Mouse (Mus musculus) ES-E14 (cell line): ENCODE measurements around the gene Fars2. TPM values are rescaled to one million over a fixed set of nuclear protein-coding genes. Genes with fewer than 3 reads are reported as not detected.

Experiments
- DNase-seq: peaks from one replicate; pipeline ENCODE4 v3.0.0-alpha.2; 2013; ENCODE audit warnings: low read depth, low spot score
- H3K27ac ChIP-seq: 2 replicates; pipeline ENCODE4 v1.5.1; 2012; ENCODE audit warnings: low read depth, mild to moderate bottlenecking, low read length, moderate library complexity, mixed read lengths; ENCODE audit not compliant: poor library complexity, insufficient read depth, severe bottlenecking
- H3K36me3 ChIP-seq: 2 replicates; pipeline ENCODE4 v1.6.1; 2012; ENCODE audit warnings: mild to moderate bottlenecking, low read length, moderate library complexity, mixed read lengths; ENCODE audit not compliant: control insufficient read depth, poor library complexity, insufficient read depth, severe bottlenecking
- H3K4me1 ChIP-seq, 2 experiments: fragments of 150-350 bp in 1 of 2; sonication (generic) in 1 of 2; 2 replicates each; pipeline ENCODE4 v1.6.1; 2012; ENCODE audit warnings: low read length in 2 of 2, mild to moderate bottlenecking in 1 of 2, mixed read lengths in 1 of 2; ENCODE audit not compliant: control insufficient read depth in 2 of 2, insufficient read depth in 2 of 2, poor library complexity in 1 of 2
- H3K4me3 ChIP-seq, 2 experiments: fragments of 150-350 bp in 1 of 2; sonication (generic) in 1 of 2; 2 replicates each; pipeline ENCODE4 v1.5.1; 2012; ENCODE audit warnings: low read length in 2 of 2, low read depth in 1 of 2, mild to moderate bottlenecking in 1 of 2, mixed read lengths in 1 of 2; ENCODE audit not compliant: insufficient read depth in 1 of 2, poor library complexity in 1 of 2, severe bottlenecking in 1 of 2
- H3K9ac ChIP-seq: 2 replicates; pipeline ENCODE4 v1.6.1; 2012; ENCODE audit warnings: low read depth, mild to moderate bottlenecking, low read length, mixed read lengths; ENCODE audit not compliant: poor library complexity, insufficient read depth, severe bottlenecking
- H3K9me3 ChIP-seq: fragments of 150-350 bp; sonication (generic); 2 replicates; pipeline ENCODE4 v1.6.1; 2012; ENCODE audit warnings: low read depth, mild to moderate bottlenecking, low read length; ENCODE audit not compliant: control insufficient read depth, insufficient read depth
- CHD2 ChIP-seq: IDR thresholded peaks from 2 replicates; pipeline ENCODE4 v1.6.1; 2014; ENCODE audit warnings: mild to moderate bottlenecking, low read depth, low read length, inconsistent platforms
- HCFC1 ChIP-seq: IDR thresholded peaks from 2 replicates; pipeline ENCODE4 v1.6.1; 2012; ENCODE audit warnings: low read length, inconsistent platforms, borderline replicate concordance; ENCODE audit not compliant: insufficient read depth
- MAFK ChIP-seq: IDR thresholded peaks from 2 replicates; pipeline ENCODE4 v1.6.1; 2014; ENCODE audit warnings: mild to moderate bottlenecking, low read depth, low read length, inconsistent platforms; ENCODE audit not compliant: insufficient read depth
- ZC3H11A ChIP-seq: IDR thresholded peaks from 2 replicates; pipeline ENCODE4 v1.6.1; 2012; ENCODE audit warnings: low read depth, mild to moderate bottlenecking, inconsistent platforms, low read length, borderline replicate concordance
- ZNF384 ChIP-seq: IDR thresholded peaks from 2 replicates; pipeline ENCODE4 v1.6.1; 2012; ENCODE audit warnings: low read depth, low read length, inconsistent platforms
- in situ Hi-C, 2 experiments: fragments of 600-800 bp; cut with MboI; formaldehyde crosslinking; loops; one replicate each; pipeline ENCODE4 v1.15.1; 2025; ENCODE audit warnings: low sequenced_read_pairs in 2 of 2, inconsistent platforms in 1 of 2; ENCODE audit not compliant: unreplicated experiment in 2 of 2
- total RNA-seq: library from RNA; depleted of rRNA; stranded (reverse); fragments of 300-350 nt; gene quantifications from 2 replicates; pipeline ENCODE4 v1.2.3, GENCODE M21; 2012

Gene Fars2
- total RNA-seq, 1 experiment, result 22.0 TPM

- no peaks in the 10 kb centered on the region for H3K36me3 ChIP-seq
- DNase-seq, result no peak
- in situ Hi-C loops, result no loop called here
- H3K4me3 ChIP-seq, result no peak overlapping the region
- no peak overlapping the region for H3K27ac ChIP-seq
- no peak for TF ChIP-seq ZC3H11A
- no peak for TF ChIP-seq CHD2
- no peak for TF ChIP-seq ZNF384
- H3K9ac ChIP-seq, result no peak overlapping the region
- no peaks in the 10 kb centered on the region for H3K4me1 ChIP-seq
- H3K9me3 ChIP-seq, result no peaks in the 10 kb centered on the region
Observed at GRCm38 (mm10) chr13:36610426-36610825, 493.2 kb downstream of the Fars2 start.

- no peak for TF ChIP-seq HCFC1
- no peak for TF ChIP-seq ZC3H11A
- TF ChIP-seq ZNF384, result no peak
- TF ChIP-seq CHD2, result no peak
- in situ Hi-C loops, result no loop called here
- H3K36me3 ChIP-seq, result no peaks in the 10 kb centered on the region
- no peaks in the 10 kb centered on the region for H3K9me3 ChIP-seq
- no peak overlapping the region for H3K27ac ChIP-seq
- H3K4me1 ChIP-seq, result no peaks in the 10 kb centered on the region
- H3K9ac ChIP-seq, result no peak overlapping the region
- H3K4me3 ChIP-seq, result no peak overlapping the region
- no peak for DNase-seq
Observed at GRCm38 (mm10) chr13:36612785-36613750, 495.9 kb downstream of the Fars2 start.

GRCm38 (mm10) chr13:36620498-36621332 lies 503.5 kb downstream of the Fars2 start:
- no peak for TF ChIP-seq CHD2
- no peaks in the 10 kb centered on the region for H3K4me1 ChIP-seq
- H3K9ac ChIP-seq, result no peak overlapping the region
- no peaks in the 10 kb centered on the region for H3K36me3 ChIP-seq
- no peak for DNase-seq
- H3K27ac ChIP-seq, result no peak overlapping the region
- H3K4me3 ChIP-seq, result no peak overlapping the region
- no peaks in the 10 kb centered on the region for H3K9me3 ChIP-seq
- in situ Hi-C loops, result no loop called here

GRCm38 (mm10) chr13:36621333-36621659 lies 504.1 kb downstream of the Fars2 start:
- in situ Hi-C loops, result no loop called here
- DNase-seq, result no peak
- Histone ChIP-seq H3K9me3 (no peaks in the 10 kb centered on the region), H3K27ac (no peak overlapping the region), H3K9ac (no peak overlapping the region), H3K4me3 (no peak overlapping the region), H3K4me1 (no peaks in the 10 kb centered on the region), H3K36me3 (no peaks in the 10 kb centered on the region)
- TF ChIP-seq MAFK (no peak), CHD2 (no peak), HCFC1 (no peak)

- in situ Hi-C loops, result no loop called here
Observed at GRCm38 (mm10) chr13:36623556-36623955, 506.3 kb downstream of the Fars2 start.

More at GRCm38 (mm10) chr13:36623556-36623955, 506.3 kb downstream of the Fars2 start:
- no peak overlapping the region for H3K9ac ChIP-seq
- no peaks in the 10 kb centered on the region for H3K36me3 ChIP-seq
- no peak for DNase-seq
- no peak overlapping the region for H3K27ac ChIP-seq
- no peak for TF ChIP-seq MAFK
- TF ChIP-seq HCFC1, result no peak
- no peak for TF ChIP-seq ZC3H11A
- TF ChIP-seq CHD2, result no peak
- no peak for TF ChIP-seq ZNF384
- no peaks in the 10 kb centered on the region for H3K9me3 ChIP-seq
- no peaks in the 10 kb centered on the region for H3K4me1 ChIP-seq
- no peak overlapping the region for H3K4me3 ChIP-seq
